Mouse (Mus musculus) heart, adult 18-20 months (tissue): ENCODE results near the gene Atp7a. TPM values are rescaled to one million over a fixed set of nuclear protein-coding genes. Genes with fewer than 3 reads are reported as not detected.
A peak's percentile ranks its signal among the peaks of the same experiment; 100 is the strongest.

Source experiments
- DNase-seq, 2 experiments: peaks; one replicate each; pipeline ENCODE4 v3.0.0; 2021 to 2022; ENCODE audit warnings: mixed read lengths in 1 of 2
- total RNA-seq, 2 experiments: library from RNA; stranded (reverse); gene quantifications; 2 replicates each; pipeline ENCODE4 v1.2.3; 2021

Atp7a gene
- total RNA-seq, 2 experiments from 2014 or later: 7.7 to 8.7 TPM

DNA sequence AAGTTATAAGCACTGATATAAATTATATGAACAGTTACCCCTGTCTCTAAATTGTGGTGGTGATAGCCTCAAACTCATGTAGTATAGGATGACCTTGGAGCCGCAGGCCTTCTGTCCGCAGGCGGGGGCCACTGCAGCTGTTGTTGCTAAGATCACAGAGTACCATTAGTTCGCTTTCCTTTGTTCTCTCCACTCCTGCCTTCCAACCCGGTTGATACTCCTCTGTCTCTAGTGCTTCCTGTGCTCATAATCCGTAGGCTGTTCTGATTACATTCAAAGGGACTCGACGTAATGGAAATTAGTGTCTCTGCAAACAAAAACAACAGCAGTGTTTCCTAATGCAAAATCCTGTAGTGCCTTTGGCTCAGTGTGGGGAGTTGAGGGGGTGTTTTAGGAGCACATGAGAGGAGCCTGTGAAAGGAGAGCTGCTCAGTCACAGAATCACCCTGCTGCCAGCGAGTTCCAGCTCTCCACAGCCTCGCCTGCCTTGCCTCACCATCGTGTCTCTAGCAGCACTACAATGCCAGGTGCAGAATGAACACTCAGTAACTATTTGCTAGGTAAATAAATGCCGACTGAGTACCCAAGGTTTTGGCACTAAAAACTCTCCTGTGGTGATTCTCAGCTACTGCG, 53.9 kb downstream of the Atp7a start:
- DNase-seq: peak in 1 of 2 experiments; percentile 2

DNA sequence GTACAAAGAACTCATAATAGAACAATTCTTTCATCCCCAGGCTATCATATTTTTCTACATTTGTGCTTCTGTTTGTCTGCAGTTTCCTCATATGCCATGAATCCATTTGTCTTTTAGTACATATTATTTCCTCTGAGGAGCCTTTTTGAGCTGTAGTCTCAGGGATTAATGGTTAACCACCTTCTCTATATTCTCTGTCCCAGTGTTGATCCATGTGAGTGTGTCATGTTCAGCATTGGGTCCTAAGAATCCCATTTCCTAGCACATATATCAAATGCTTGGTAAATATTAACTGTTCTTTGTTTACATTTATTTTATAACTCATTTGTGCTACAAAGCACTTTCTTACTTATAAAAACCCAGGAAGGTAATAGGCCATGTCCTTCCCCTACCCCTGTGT, 55.4 kb downstream of the Atp7a start:
- no peak for DNase-seq

DNA sequence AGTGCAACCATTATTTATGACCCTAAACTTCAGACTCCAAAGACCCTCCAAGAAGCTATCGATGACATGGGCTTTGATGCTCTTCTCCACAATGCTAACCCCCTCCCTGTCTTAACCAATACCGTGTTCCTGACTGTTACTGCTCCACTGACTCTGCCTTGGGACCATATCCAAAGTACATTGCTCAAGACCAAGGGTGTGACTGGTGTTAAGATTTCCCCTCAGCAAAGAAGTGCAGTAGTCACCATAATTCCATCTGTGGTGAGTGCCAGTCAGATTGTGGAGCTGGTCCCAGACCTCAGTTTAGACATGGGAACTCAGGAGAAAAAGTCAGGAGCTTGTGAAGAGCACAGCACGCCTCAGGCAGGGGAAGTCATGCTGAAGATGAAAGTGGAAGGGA, 58.1 kb downstream of the Atp7a start:
- DNase-seq: peak; percentile 20 to 43

DNA sequence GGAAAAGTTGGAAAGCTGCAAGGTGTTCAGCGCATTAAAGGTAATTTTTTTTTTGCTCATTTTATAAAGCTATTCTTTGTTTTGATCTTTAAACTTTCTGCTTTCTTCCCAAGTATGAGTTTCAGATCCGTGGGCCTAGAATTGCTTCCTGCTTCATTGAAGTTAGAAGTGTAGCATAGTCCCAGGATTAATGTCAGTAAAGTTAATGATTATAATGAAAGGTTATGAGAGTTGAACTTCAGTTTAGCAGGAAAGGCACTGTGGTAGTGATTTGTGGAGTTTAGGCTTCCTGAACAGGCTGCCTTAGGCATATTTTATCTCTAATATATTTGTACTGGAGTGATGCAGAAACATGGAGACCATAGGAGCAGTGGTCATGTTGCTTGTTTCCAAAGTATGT, 58.5 kb downstream of the Atp7a start:
- DNase-seq: no peak

DNA sequence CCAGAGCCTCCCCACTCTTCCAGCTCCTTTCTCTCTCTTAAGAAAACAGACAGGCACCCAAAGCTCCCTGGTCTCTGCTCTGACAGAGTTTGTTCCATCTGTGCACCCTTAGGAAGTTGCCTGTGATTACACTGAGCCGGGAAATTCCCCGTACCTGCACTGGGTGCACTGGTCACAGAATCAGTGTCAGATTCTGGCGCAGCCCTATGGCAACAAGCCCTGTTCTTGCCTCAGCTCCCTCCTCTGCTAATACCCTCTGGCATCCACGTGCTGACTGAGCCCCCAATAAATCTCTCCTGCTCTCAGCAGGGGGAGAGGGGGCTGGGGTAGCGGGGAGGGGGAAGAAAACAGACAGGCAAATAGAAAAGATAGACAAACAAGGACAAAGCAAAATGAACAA, 65.9 kb downstream of the Atp7a start:
- no peak for DNase-seq

DNA sequence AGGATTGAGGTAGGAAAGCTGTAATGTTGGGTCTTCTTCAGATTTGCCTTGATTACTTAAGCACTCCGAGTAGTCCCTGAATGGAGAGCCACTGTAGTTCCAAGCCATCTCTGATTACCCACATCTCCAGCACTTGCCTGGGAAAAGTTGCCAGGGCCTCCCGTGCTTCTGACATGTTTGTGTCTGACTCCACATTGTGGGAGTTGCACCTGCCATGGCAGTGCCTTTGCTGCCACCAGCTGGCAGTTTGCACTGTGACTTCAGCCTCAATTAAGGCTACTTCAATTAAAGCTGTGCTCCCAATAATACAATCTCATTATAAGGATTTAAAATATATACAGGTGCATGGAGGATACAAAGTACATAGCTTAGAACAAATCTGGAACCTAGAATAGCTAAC, 78.4 kb downstream of the Atp7a start:
- DNase-seq: peak; percentile 38 to 48

DNA sequence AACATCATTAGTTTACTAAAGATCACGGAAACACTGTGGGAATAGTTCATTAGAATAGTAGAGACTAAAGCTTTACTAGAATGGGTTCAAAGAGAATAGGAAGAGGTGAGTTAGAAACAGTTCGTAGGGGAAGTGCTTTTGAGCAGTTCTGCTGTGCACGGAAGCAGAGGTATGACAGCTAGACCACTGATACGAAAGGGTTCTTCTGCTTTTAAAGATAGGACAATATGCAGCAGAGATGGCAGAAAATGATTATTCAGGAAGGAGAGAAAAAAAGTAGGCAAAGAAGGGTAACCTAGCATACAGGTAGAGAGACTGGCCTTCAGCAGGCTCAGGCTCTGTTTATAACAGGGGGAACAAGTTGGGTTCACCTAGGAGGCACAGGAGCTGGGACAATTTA, 86.8 kb downstream of the Atp7a start:
- DNase-seq: no peak

DNA sequence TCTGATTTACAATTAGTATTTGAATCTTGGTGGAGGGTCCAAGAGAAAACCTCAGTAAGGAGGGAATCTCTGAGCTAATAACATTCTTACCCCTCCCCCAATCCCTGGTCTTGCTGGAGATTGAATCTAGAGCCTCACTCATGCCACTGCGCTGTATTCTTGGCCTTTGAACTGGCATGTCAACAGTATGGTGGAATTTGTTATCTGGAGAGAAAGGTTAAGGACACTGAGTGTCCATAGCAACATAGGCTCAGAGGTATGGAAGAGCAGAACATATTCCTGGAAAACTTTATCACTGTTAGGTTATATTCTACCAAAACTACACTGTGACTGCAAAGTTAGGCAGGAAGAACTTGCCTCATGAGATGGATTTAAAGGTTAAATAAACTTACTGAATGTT, 87.6 kb downstream of the Atp7a start:
- DNase-seq: no peak

DNA sequence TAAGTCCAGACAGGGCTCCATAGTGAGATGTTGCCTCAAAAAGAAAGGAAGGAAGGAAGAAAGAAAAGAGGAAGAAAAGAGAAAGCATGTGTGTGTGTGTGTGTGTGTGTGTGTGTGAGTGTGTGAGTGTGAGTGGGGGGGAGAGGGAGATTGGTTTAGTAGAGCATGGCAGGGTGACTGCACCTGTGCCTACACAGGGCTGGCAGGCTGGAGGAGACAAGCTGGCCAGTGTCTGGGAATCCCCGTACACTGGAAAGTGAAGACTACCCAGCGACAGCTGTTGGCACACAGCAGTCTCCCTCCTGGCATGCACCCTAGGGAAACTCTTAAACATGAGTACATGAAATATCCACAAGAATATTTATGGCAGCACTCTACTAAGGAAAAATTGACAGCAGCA, 95.7 kb downstream of the Atp7a start:
- DNase-seq: no peak

DNA sequence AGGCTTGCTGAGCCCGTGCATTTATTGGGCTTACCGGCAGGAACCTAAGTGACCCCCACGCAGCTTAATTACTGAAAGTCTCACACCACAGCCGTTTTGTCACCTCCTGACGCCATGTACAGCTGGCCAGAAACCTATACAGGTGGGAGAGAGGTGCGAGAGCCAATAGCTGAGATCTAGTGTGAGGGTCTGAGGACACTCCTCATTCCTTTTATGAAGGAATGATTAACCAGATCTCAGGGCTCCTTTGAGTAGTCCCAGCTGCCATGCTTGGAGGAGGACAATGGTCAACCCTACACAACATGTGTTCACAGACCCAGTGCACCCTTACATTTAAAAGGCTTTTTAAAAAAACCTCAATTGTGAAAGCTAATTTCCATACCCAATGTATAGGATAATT, 101.2 kb downstream of the Atp7a start:
- DNase-seq: no peak

DNA sequence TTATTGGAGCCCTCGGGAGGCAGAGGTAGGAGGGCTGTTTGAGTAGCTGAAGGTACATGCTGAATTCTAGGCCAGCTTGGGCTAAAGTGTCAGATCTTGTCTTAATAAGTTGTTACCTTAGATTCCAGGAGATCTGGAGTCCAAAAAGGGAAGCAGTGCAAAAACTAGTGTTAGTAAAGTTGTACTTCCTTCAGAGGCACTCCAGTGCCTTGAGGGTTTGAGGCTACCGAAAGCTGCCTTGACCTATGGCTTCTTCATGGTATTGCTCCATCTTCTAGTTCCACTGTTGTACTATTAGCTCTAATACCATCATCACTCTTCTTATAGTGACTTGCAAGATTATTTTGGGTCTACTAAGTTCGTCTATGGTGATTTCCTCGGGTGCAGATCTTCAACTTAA, 102.8 kb downstream of the Atp7a start:
- DNase-seq: no peak

DNA sequence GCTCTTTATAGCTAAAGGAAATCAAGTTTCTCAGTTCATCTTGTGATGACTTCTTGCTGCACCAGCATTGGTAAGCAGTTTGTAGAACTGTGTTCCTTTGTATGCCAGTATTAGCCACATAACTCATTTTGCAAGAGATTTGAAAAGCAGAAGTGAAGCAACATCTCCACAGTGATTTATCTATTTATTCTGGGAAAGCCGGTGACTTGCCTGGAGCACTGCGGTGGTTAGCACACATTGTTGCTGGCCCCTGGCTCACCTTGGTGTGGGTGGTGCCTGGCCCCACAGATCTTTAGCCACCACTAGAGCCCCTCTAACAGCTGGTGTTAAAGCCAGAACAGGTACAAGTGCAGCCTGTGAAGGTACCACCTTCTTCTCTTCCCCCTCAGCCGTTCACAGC, 107.8 kb downstream of the Atp7a start:
- DNase-seq: peak in 1 of 2 experiments; percentile 3

DNA sequence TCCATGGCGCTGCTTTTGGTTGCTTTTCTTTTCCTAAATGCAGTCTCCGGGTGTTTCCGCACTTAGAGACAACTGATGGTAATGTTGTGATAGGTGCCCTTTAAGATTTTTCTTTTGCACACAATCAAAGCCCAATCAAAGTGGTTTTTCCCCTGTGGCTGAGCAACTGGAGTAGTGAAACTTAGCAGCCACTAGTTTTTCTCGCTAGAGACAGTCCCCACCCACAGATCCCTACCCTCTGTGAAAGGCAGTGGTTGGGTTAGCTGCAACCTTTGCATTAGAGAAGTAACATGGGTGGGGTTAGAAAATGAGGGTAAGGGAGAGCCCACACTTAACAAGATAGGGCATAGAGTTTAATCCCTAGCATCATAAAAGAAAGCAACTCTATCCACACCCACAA, 108.4 kb downstream of the Atp7a start:
- DNase-seq: no peak

DNA sequence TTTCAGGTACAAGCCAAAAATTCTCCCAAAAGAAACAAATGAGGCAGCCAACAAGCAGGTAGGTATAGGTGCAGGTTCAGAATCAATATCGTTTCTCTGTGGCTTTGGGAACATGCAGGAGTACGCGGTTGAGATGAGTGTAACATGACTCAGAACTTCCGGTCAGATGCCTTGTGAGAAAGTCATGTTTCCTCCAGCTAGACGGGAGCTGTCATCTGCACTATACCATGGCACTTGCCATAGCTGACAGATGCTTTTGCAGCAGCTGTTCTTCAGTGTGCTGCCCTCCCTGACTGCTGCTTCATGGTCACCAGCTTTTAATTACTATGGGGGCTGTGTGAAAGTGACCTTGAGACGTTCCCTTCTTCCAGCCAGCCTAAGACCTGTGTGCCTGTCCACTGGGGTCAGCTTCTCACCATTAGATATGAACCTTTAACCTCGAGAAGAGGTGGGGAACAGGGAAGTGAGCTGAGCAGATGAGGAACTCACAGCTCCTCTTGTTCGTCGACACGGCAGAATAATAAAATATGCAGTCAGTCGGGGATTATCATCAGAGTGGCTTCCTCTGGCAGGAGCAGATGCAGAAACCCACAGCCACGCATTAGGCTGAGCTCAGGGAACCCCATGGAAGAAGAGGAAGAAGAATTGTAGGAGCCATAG, 109.0 kb downstream of the Atp7a start:
- peak; percentile 9 to 31 for DNase-seq

DNA sequence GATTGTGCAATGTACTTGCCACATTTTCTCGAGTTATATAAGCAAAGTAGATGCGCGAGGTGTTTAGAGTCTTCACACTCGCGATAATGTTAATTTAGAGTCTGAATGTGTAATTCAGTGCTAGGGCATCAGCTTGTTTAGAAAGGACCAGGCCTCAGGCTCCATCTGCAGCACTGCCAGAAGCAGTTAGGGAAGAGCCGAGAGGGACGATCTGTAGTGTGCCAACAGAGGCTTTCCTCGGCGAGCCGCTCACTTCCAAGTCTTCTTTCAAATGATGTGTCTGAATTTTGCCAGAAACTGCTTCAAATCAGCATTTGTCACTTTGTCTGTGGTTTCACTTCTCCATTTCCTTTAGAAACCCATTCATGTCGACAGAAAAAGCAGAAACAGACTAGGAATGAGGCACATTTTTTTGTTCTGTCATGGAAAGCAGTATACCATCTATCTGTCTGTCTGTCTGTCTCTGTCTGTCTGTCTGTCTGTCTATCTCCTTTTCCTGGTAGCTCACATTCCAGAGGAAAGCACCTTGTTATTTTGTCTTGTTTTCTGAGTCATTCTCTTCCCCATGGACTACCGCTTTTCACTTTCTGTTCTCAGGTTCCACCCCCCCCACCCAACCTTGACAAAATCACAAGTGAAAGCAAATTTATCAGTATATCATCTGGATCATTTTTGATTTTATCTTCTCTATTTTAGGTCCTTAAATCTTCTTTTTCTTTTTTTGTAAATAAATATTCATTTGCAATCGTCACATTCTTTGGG, 112.4 kb downstream of the Atp7a start:
- peak in 1 of 2 experiments; percentile 32 for DNase-seq

DNA sequence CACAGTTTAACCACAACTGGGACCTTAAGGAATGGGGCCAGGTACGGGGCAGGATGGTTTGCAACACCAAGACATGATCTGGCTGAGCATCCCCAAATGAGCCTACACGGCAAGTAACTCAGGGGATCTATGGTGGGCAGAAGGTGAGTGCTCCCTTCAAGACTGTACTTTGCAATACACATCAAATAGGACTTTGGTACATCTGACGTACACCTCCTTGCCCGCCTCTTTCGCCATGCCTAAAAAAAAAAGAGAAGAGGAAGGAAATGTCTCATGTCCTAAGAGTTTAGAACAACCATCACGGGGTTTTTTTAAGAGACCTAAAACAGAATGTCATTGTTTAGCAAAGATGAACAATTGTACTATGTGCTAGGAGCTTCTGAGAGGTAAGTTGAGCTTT, 115.9 kb downstream of the Atp7a start, which contains the start of gene Tlr13:
Gene Tlr13, plus strand, starts transcription at position 269 of the 400 bp plus-strand sequence.
- peak in 1 of 2 experiments; percentile 10 for DNase-seq

DNA sequence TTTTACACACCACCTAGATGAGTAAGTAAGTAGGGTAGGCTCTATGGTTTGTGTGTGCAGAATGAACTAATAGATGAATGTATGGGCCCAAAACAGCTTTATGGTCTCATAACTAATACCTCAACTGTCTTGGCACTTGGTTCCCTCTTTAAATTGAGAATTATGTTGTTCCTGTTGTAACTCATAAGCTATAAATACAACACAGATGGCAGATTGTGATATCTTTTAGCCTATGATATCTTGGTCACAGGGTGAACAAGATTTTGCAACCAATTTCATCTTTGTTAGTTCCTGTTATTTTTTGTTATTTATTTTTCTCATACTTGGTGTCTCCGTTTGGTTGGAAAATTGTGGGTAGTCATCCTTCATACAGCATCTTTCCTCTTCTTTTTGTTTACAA, 121.1 kb downstream of the Atp7a start:
- no peak for DNase-seq

DNA sequence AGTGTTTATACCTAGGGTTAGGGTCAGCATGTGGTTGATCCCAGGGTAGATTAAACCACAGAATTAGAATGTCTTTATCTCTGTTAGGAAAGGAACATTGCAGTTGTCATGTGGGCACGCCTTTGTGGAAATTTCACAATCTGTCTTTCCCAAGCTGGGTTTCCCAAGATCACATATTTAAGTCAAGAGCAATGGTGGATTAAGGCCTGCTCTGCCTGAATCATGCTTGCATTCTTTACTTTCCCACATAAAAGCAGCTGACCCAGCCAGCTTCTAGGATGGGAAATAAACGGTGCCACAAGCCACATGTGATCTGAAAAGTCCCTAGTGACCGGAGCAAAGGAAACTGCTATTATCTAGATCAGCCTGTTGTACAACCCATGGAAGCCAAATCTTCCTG, 122.4 kb downstream of the Atp7a start:
- no peak for DNase-seq

DNA sequence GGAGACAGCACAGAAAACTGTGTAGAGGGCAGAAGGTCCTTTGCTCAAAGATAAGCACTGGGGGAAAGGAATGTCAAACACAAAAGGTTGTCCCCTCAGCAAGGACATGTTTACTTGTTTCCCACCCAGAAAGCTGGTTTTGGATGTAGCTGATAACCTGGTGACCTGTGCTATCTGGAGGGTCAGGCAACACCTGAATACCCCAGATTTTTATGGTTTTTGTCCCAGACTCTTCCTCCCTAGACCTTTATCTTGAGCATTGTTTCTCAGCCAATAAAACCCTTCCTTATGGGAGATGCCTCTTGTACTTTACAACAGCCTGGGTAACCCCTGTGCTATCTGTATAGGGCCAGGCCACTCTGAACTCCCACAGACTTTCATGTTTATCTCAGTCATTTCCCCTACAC, 127.1 kb downstream of the Atp7a start:
- no peak for DNase-seq

DNA sequence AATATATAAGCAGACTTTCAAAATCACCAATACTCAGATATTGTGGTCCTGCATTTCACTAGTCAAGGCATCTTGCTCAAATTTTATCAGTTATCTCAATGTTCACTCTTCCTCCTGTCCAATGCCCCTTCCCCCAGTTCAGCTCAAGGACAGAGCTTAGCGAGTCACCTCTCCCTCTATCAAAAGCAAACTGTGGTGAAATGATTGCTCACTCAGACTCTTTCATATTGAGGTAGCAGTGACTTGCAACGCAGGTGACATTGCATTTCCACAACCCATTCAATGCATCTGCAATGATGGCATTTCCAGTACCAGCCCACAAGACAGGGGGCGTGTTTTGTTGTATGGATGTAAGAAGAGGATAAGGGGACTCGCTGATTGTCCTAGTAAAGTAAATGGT, 128.8 kb downstream of the Atp7a start:
- no peak for DNase-seq

DNA sequence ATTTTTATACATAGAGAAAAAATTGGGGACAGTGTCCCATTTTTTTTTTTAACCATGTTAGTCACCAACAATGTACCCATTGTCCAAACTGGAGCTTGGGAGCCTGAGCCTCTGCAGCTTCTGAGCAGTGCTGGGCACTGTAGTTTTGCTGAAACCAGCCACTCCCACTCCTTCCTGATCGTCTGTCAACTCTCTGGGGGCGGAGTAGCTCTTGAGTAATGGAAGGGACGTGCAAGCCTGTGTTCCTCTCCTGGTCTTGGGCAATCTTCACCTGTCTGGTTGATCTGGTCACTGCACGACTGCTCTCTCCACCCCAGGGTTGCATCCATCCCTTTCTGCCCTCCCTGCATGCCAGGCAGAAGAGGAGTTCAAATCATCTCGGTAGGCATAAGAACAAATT, 136.9 kb downstream of the Atp7a start:
- DNase-seq: no peak

DNA sequence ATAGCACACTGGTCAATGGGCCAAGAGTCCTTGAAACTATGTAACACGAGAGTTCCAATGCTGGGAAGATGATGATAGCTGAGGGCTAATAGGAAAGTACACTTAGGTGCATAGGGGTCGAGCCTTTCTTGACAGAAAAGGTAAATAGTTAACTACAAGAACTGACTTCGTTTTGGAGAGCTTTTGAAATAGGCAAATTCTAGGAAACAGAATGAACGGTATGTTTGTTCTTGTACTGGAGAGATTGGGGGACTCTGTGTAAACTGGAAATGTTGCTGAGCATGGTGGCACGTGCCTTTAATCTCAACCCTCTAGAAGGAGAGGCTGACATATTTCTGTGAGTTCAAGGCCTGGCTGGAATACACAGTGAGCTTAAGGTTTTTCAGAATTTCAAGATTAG, 137.5 kb downstream of the Atp7a start:
- DNase-seq: no peak

DNA sequence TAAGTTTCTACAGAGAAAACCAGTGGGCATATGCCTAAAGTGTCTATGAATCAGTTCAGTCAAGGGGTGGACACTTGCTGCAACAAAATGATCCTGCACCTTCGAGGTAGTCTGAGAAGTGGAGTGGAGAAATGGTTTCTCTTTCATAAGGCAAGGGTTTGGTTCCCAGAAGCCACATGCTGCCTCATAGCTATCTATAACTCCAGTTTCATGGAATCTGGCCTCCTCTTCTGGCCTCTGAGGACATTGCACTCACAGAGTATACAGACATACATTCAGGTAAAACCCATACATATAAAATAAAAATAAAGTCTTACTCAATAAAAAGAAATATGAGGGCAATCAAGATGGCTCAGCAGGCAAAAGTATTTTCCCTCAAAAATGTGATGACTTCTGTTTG, 138.0 kb downstream of the Atp7a start:
- no peak for DNase-seq
